Mouse (Mus musculus) brain, adult 2 months (tissue): ENCODE measurements at regions not wholly inside any gene's neighbourhood (a gene's known extent, or its start where the extent isn't known, plus 50 kb on each side); places are given as distances from the start of the nearest gene placed in this dataset.
A peak's percentile ranks its signal among the peaks of the same experiment; 100 is the strongest.

Experiments
- DNase-seq: peaks from one replicate; pipeline ENCODE4 v3.0.0; 2011; ENCODE audit warnings: low read depth, low spot score

DNA sequence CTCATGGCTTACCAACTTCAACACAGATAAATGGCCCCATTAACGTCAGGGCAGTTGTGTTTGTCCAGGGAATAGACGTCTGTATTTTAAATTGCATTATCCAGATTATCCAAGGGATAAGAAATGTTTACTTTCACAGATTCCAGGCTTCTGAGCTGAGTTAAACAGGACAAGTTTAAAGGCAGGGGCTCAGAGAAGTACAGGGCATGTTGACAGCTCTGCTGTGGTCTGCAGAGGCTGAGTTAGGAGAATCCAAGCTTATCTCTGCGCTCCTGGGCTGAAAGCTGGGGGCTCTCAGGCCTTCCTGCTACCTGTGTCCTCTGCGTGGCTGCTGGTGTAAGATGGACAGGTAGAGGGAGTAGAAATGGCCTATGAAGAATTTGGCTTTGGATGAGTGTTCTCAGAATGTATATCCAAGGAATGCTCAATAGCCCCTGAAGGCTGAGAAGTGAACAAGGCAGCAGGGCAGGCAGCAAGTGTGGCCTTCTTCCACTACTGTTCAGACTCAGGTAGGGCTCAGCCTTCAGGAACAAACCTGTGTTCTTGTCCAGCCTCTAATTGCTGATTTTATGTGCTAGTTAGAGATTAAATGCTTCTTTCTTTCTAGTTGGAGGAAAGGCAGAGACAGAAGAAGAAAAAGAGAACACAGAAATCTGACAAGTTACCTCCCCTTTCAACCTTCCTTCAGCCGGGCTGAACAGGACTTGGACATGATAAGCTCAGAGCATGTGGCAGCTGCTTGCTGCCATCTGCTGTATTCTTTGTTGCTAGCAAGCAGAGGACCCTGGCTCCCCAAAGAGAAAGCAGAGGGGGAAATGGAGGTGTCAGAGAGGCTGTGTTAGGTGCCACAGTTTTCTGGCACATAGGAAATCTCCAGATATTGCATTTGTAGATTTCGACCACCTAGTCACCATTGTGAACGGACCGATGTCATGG lies 77.9 kb upstream of the Grem2 start:
- DNase-seq = peak; percentile 73

DNA sequence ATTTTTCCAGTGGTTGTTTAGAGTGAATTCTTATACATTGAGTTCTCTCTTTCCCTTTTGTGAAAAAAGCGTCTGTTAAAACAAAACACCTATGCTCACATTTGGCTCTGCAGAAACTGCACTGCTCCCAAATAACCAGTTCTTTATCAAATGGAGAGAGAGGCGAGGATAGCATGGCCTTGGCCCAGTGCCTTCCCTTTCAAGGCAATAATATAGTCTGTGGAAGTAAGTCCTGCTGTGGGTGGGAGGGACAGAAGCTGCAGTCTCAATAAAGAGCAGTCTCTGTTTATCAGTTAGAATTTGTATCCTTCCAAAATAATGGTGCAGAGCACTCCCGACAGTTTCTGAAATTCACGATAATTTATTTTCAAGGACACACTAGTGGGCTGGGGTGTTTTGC lies 70.9 kb upstream of the Grem2 start:
- DNase-seq = no peak

- DNase-seq = no peak
Measured at GRCm38 (mm10) chr1:174988590-174988989, 67.0 kb upstream of the Grem2 start.

- DNase-seq = no peak
Measured at GRCm38 (mm10) chr1:174971895-174972294, 50.3 kb upstream of the Grem2 start.
